Mouse (Mus musculus): ENCODE data around the gene Fam199x.
A peak's percentile ranks its signal among the peaks of the same experiment; 100 is the strongest.

Gene Fam199x

GRCm38 (mm10) chrX:137049425-137050225, at the start of gene Fam199x:
Fam199x (plus strand) TSS chrX:137049594.
- peak; percentile 76 for DNase-seq

- peak; percentile 47 for DNase-seq
These were observed 34.2 kb upstream of the Fam199x start for GRCm38 (mm10) chrX:137015099-137015709.

DNA sequence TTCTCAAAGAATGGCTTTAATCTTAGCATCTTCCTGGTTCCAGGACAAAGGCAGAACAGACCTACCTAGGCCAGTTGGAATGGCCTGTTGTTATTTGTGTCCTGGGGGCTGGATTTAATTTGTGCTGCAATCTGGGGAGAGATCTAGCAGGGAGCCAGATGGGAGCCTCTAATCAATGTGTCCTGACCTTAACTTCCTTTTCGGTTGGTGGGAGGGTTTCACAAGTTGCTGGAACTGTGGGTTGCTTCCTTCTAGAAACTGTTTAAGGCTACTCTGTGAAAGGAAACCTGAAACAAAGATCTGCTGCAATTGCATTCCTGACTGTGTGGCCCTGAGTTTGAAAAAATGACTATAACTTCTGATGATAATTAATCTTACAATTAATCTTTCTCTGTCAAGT, 31.7 kb upstream of the Fam199x start:
- DNase-seq = no peak

GRCm38 (mm10) chrX:137019310-137019709, 30.1 kb upstream of the Fam199x start:
- peak; percentile 37 for DNase-seq

- no peak for DNase-seq
These were observed 18.5 kb upstream of the Fam199x start for GRCm38 (mm10) chrX:137030916-137031315.

- DNase-seq = no peak
These were observed 17.7 kb upstream of the Fam199x start for GRCm38 (mm10) chrX:137031726-137032125.

DNA sequence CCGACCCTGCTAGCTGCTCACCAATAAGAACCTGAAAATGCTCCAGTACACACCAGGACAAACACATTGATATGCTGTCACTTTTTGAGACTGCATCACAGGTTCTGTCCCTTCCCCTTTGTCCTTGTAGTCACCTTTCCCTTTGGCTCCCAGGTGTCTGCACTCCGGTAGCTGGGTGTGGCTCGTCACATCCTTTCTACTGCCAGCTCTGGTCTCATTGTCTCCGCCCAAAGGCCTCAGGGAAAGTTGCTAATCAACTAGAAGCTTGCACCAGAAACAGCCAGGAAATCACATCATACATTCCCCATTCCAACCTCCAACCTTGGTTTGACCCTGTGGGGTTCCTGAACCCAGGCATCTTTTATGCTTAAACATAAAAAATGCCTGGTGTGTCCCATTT, 15.1 kb upstream of the Fam199x start:
- no peak for DNase-seq

- DNase-seq = no peak
These were observed 11.9 kb upstream of the Fam199x start for GRCm38 (mm10) chrX:137037470-137037999.

- DNase-seq = peak; percentile 73
These were observed 11.4 kb upstream of the Fam199x start, which contains the start of gene Slc25a53 for GRCm38 (mm10) chrX:137038000-137038483. Slc25a53 (minus strand) TSS chrX:137038302.

DNA sequence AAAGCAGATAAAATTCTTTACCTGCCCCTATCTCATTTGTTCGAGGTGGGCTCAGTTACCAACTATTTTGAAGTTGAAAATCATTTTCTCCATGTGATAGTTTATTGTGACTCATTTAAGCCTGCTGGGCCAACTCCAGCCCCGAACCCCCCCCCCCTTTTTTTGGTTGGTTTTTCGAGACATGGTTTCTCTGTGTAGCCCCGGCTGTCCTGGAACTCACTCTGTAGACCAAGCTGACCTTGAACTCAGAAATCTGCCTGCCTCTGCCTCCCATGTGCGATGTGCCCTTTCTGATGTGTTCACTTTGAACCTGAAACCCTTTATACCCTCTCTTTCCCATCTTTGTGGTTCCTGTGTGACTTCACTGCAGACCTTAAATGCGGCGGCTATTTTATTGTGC, 10.9 kb upstream of the Fam199x start:
- DNase-seq = no peak

DNA sequence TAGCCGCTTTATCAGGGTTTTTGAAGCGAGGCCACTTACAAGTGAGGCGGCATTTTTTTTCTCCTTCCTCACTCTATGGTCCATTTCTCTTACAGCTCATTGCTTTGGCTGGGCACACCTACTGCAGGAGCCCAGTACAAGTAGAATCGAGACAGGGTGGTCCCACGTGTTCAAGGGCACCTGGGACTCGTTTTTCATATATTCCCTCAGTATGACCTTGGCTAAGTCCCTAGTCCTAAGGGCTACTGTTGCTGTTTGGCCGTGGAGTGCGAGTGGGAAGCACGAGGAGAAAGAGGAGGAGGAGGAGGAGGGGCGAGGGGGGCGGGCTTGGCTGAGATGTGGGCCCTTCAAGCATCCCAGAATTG, 352 bp upstream of the Fam199x start:
- DNase-seq = no peak

GRCm38 (mm10) chrX:137063202-137063601, 13.8 kb downstream of the Fam199x start:
- DNase-seq = no peak

GRCm38 (mm10) chrX:137104531-137104930, 55.1 kb downstream of the Fam199x start:
- no peak for DNase-seq

DNA sequence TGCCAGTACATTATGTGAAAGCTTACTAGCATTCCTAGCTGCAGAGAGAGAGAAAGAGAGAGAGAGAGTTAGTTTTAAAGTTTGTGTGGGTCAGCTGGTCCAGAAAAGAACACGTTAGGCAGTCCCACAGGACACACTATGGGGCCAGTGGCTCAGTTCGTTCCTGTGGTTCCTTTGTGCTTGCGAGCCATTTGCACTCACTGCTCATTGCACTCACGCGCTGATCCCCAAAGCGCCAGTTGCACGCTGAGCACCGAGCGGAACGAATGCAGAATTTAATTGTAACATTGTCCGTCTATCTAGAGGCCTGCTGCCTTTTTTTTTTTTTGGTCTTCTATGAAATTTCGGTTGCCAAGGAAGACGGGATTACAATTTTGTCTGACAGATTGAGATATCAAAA, 57.1 kb downstream of the Fam199x start:
- no peak for DNase-seq

- no peak for DNase-seq
These were observed 68.8 kb downstream of the Fam199x start for GRCm38 (mm10) chrX:137118097-137118746.

DNA sequence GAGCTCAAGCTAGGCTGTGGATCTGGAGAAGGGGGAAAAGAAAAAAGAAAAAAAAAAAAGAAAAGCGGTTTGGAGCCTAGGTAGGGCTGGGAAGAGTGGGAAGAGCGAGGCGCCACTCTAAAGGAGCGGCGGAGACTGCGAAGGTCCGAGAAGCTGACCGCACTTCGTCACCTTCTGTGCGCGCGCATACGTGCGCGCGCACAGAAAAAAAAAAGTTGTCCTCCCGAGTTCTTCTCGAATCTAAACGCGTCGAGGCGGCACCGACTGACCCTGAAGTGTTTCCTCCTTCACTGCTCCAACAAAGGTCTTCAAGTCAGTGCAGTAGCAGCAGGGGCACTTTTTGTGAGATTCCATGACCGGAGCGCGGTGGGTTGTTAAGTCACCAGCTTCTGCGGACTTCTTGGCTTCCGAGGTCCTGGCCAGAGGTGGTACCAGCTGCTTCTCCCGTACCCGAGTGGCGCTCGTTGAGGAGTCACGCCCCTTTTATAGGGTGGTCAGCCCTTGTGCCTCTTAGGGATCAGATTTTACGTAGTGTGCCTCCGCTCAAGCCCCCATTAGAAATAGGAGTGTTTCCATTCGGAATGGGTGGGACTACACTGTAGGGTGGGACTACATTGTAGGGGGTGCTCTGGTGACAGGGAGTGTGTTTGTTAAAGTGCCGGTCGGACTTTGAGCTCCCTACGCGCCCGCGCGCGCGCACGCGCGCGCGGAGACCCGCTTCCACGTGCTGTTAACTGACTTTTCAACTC, 70.5 kb downstream of the Fam199x start:
- no peak for DNase-seq

DNA sequence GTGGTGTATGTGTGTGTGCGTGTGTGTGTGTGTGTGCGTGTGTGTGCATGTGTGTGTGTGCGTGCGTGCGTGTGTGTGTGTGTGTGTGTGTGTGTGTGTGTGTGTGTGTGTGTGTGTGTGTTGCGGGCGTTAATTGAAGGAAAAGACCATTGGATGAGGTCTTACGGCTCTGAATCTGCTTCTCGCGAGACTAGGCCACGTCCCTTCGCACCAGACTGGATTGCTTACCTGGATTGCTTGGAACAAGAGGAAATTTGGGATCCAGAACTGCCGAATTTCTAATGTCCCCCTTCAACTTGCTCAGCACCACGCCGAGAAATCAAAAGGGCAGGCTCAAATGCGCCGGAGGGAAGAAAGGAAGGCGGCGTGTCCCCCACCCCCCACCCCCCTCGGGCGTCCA, 72.3 kb downstream of the Fam199x start, which contains the start of gene Esx1:
Gene Esx1, minus strand, starts transcription at position 366 of the 400 bp plus-strand sequence.
- DNase-seq = no peak

- DNase-seq = no peak
These were observed 78.1 kb downstream of the Fam199x start for GRCm38 (mm10) chrX:137127542-137127941.
